Mouse (Mus musculus): ENCODE measurements around the gene Emilin2.
A peak's percentile ranks its signal among the peaks of the same experiment; 100 is the strongest.

Emilin2 gene

DNA sequence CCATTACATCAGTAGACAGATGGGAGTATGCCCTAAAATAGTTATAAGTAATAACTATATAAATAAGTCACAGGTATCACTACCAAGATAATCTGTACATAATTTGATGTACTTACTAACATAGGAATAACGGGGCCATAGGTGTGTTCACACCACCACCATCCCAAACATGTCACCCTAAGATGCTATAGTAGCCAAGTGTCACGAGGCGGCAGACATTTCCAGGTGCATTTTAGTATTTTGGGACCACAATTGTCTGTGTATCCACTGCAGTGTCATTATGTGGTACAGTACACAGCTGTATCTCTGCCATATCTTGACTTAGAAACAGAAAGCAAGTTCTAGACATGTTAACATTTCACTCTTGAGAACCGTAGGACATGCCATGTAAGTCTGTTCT, 78.6 kb downstream of the Emilin2 start:
- no peak for DNase-seq (ENCODE audit: low spot score)

DNA sequence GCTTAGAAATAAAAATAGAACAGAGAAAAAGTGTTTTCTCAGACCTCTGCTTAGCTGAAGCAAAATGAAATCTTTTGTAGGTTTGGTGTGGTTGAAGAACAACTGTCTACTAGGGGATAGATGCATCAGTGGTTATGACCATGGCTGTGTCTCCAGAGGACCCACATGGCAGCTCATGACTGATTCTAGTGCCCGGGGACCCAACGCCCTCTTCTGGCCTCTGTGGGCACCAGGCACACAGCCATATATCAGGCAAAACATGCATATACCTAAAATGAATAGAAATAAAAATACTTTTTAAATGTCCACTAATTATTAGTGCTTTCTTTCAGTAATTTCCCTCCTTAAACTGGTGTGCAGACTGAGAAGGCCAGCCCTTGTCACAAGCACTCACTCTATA, 79.8 kb downstream of the Emilin2 start:
- no peak for DNase-seq (ENCODE audit: low spot score)

DNA sequence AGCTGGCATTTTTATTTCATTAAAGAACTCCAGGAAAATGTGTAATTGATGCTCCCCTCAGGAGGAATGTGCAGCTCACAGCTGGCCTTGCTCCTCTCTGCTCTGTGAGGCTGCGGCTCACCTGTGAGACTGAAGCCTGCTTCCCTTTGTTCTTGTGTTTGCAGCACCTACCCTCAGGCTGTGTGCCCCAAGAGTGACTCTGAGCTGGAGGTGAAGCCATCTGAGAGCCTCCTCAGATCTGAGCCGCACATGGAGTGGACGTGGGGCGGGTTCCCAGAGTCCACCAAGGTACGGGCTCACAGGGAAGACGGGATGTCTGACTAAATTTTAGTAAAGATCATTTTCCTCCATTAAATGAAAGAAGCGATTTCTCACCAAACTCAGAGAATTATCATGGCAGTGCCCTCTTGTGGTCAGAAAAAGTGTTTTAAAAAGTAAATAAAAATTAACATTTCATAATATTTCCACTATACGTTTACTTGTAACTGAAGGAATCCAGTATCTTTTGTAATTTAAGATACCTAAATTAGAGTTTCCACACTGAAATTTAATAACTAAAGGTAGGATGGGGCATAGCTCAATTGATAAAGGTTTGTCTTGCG, 81.6 kb downstream of the Emilin2 start:
- no peak for DNase-seq (ENCODE audit: low spot score)

DNA sequence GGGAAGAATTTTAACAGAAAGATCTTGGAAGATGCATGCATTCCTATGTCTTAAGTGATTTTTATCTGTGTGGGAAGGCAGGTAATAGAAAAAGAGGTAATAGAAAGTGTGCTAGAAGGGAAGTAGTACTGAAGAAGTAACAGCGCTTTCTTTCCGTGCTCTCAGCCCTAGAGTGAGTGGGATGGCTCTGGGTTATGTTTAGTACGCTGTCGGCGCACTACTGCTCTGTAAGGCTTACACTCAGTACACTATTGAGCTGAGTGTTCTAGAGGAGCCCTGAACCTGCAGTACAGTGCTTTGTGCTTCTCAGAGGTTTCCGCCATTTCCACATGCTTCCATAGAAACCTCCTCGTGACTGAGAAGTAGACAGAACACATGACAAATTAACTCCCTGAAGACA, 83.1 kb downstream of the Emilin2 start:
- DNase-seq (ENCODE audit: low spot score): no peak

DNA sequence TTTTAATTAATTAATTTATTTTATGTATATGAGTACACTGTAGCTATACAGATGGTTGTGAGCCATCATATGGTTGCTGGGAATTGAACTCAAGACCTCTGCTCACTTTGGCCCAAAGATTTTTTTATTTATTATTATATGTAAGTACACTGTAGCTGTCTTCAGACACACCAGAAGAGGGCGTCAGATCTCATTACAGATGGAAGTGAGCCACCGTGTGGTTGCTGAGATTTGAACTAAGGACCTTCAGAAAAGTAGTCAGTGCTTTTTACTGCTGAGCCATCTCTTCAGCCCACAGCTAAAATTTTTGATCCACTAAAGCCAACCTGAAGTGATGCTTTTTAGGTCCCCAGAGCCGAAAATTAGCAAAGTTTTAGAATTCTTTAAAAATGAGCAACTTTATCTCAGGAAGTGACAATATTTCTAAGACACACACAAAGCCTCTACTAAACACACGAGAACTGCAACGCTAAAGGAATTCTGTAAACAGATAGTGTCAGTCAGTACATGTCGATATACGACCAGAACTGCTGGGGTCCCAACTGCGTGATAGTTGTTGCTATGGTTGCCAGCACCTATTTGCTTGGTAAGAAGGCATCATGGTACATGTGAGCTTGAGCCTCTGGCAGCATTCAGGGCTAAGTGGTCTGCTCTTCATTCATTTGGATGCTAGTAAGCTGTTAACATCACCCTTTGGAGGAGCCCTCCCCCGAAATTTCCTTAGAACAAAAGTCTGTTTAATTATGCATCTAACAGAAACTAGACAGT, 84.5 kb downstream of the Emilin2 start:
- no peak for DNase-seq (ENCODE audit: low spot score)

DNA sequence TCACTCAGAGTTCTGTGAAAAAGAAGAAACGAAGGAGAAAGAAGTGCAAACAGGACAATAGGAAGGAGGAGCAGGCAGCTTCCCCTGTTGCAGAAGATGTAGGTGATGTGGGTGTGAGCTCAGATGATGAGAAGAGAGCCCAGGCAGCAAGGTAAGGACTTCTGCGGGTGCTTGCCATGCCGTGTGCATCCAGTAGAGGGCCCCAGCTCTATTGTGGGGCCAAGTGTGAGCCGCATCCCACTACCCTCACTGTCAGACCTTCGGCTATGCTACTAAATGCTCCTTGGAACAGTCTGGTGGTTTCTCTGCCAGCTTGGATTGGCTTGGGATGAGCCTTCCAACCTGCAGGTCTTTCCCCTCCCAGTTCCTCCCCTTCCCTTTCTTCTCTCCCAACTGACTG, 86.7 kb downstream of the Emilin2 start:
- DNase-seq (ENCODE audit: low spot score): peak; percentile 64

DNA sequence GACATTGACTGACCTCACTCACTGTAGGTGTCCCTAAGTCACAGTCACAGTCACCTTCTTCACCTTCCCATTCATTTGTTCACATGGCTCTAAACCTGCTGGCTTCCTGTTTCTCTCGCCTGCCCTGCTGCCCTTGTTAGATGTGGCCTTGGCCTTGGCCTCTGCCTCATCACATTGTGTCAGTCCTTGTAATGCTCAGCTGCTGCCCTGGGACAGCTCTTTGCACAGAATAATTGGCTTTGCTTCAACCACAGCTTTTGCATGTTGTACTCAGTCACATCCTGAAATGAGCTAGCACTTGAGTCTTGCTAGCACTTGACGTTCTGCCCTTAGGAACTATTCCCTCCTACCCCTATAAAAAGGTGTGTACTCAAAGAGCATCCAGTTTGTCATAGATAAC, 87.3 kb downstream of the Emilin2 start:
- DNase-seq (ENCODE audit: low spot score): no peak

DNA sequence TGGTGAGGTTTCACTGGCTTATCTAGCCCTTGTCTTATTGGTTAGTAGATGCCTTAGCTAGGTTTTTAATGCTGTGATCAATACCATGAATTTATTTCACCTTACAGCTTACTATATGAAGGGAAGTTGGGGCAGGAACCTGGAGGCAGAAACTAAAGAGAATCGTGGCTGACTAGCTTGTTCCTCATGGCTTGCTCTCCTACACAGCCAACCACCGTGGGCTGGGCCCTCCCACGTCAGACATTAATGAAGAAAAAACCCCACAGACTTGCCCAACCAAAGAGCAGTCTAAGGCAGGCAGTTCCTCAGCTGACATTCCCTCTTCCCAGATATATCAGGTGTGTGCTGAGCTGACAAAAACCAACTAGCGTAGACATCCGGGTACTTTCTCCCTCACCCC, 88.1 kb downstream of the Emilin2 start:
- no peak for DNase-seq (ENCODE audit: low spot score)

DNA sequence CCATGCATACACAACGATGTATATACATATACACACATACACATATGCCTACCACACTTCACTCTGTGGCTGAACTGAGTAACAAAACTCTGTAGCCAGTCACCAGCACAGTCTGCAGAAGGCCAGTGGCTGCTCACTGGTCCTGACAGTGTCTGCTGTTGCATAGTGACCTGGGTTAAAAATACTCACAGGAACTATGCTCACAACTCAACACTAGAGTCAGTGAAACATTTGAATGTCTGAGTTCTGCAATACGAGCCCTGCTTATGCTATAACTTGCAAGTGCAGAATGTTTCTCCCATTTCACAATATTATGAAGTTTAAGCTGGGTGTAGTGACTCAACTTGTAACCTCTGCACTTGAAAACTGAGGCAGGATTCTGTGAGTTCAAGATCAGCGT, 90.4 kb downstream of the Emilin2 start:
- no peak for DNase-seq (ENCODE audit: low spot score)

DNA sequence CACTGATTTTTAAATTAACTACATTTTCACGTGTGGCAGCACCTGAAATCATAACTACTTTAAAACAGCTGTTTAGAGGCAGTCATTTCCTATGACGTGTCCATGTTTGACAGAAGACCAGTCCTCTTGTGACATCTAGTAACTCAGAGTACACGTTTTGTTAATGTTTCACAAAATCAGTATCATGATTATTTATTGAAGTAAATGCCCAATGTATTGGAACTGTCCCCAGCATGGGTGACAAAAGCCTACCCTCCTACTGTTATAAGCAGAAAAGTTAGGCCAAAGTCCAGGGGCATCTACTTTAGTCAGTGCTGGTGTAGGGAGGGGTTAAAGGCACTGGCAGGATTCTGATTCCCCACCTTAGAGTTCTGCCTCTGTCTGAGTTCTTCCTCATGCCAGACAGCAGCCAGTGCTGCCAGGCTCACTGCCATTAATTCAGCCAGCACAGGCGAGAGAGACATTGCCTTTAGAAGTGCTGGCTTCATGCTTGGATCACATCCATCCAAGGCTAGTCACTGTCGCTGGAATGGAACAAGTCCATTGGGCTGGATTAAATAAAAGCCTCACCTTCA, 94.6 kb downstream of the Emilin2 start:
- no peak for DNase-seq (ENCODE audit: low spot score)

DNA sequence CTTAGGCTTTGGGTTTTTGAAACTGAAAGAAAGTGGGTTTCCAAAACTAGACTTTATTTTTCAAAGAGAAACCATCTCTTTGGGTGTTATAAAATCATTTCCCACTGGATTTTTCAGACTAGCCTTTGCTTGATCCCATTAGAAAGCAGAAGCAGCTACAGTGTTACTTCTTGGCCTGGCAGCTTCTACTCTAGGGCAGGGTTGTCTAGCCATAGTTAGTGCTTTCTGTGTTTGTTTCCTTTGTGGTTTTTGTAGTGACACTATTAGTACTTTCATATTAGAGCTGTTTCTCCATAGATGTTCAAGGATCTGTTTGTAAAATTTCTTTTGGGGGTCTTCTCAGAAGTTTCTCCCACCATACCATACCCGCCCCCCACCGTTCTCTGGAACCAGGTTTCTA, 95.5 kb downstream of the Emilin2 start:
- DNase-seq (ENCODE audit: low spot score): no peak

DNA sequence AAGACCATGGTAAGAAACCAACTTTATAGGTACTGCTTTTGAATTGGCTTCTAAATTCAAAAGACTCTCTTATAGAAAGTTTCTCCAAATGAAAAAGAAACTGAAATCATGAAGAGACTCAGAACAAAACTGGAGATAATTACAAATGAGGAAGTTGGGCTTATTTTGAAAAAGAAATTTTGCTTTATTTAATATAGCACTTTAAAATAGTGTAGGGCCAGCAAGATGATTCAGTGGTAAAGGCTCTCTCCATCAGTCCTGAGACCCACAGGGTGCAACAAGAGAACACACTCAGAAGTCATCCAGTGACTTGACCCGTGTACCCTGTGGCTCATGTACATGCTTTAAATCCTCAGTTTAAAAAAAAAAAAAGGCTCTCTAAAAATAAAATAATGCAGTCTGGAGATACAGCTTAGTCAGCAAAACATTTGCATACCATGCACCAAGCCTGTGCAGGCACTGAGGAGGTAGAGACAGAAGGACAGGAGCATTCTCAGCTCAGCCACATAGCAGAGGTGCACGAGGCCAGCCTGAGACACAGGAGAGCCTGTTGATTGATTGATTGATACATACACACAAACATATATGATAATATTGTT, 96.4 kb downstream of the Emilin2 start:
- DNase-seq (ENCODE audit: low spot score): no peak

DNA sequence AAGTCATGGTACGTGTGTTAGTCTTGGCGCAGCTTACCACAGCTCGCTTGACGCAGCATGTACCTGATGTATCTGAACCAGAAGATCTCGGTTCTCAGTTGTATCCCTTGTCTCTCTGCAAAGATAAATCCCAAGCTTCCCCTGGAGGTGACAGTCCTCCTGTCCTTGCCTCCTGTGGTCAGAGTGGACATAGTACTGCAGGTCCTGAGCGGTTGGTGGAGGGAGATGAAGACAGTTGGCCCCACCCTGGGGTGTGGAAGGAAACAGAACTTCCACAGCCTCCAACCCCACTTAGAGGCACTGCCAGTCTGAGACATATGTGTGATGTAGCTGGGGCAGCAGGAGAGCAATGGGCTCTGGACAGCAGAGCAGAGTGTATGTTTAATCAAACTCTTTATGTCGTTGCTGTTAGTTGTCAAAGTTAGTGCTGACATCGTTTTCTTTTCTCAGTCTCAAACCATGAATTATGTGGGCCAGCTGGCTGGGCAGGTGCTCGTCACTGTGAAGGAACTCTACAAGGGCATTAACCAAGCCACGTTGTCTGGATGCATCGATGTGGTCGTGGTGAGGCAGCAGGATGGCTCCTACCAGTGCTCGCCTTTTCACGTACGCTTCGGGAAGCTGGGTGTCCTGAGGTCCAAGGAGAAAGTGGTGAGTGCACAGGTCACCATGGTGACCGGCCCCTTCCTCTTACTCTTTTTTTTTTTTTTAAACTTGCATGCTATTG, 97.1 kb downstream of the Emilin2 start:
- DNase-seq (ENCODE audit: low spot score): no peak

DNA sequence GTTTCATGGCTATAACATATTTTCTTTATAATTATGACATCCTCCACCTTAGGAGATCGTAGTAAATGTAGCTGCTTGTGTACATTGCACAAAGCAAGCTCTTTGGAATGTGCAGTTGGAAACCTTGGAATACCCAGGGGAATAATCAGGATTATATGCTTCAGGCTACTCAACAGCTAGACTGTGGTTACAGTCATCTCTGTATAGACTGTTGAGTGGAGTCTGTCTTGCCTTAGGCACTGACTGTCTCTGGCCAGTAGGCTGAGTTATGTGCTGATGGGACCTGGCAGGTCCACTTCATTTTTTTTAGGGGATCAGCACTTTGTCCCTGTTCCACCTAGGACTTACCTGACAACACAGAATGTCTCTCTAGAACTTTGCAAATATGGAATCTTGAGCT, 98.1 kb downstream of the Emilin2 start:
- DNase-seq (ENCODE audit: low spot score): no peak

DNA sequence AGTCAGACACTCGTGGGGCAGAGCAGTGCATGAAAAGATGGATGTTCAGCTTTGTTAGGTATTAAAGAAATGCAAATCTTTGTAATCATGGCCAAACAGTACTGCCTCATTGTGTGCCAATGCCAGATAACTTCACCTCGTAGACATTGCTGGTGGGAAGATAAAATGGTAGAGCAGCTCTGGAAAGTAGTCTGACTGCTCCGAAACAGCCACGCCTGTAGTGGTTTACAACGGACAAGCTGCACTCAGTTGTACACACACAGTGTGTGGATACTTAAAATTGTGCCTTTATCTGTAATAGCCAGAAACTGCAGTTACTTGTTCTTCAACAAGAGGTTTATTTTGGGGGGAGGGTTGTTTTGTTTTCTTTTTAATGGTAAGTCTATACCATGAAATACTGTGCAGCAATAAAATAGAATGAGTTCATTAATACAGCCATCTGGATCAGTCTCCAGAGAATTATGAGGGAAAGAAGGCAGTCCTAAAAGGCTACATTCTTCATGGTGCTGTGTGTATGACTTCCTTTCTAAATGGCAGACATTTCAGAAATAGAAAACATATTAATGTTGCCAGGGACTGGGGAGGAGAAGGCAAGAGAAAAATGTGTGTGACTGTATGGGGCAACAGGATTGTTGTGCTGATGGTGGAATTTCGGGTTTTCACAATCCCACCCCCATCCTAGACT, 99.7 kb downstream of the Emilin2 start:
- DNase-seq (ENCODE audit: low spot score): no peak

DNA sequence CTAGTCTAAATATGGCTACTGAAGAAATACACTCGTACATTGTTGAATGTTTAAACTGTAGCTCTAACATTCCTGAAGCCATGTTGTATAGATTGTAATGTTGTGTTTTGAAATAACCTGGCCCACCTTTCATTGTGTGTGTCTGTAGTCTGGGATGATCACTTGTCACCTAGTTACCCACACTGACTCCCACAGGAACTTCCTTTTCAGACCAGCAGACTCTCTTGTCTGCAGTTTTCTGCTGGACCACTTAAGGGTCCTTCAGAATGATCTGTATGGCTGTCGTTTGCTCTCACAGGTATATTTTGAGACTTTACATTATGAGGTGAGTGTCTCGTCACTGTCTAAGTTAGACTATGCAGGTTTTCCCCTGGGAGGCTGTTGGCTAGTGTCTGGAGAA, 101.8 kb downstream of the Emilin2 start:
- DNase-seq (ENCODE audit: low spot score): no peak

DNA sequence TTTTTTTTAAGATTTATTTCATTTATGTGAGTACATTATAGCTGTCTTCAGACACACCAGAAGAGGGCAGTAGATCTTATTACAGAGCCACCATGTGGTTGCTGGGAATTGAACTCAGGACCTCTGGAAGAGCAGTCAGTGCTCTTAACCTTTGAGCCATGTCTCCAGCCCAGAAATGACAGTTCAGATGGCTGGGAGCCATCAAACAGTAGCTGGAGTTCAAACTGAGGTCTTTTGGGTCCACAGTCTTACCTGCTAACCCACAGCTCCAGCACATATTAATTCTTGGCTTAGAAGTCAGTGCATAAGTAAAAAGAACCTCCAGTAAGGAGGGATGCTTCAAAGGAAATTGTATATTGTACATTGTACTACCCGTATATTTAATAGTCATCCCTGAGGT, 102.9 kb downstream of the Emilin2 start:
- DNase-seq (ENCODE audit: low spot score): no peak

DNA sequence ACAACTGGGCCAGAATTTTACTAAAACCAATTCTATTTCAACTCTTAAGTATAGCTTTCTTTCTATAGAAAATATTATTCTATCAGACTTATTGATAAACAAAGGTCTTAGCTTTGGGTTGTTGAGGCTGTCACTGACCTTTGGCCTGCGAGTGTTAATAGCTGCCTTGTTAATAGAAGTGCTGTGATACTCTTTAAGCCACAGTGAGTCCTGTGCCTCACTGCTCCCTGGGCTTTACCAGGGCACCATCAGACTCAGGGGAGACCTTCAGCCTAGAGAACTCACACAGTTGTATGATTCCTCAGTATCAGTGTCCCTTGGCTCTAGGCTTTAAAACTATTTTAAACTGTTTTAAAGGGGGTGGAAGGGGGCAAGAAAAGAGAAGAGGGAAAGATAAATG, 103.4 kb downstream of the Emilin2 start:
- DNase-seq (ENCODE audit: low spot score): no peak

DNA sequence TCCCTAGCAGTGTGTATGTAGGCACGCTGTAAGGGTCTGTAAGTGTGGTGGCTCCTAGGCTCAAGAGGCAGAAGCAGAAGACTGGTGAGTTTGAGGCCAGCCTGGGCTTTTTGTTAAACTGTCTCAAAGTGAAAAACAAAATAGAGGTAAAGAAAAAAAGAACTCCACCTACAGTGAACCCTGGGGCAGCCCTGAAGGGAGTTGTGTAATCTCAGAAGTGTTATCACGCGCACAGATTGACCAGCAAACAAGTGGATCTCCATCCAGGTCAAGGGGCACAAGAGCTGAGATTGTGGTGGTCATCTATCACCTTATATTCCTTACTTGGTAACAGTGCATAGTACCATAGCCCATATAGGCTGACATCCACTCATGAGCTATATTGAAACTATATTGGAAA, 104.5 kb downstream of the Emilin2 start:
- no peak for DNase-seq (ENCODE audit: low spot score)

DNA sequence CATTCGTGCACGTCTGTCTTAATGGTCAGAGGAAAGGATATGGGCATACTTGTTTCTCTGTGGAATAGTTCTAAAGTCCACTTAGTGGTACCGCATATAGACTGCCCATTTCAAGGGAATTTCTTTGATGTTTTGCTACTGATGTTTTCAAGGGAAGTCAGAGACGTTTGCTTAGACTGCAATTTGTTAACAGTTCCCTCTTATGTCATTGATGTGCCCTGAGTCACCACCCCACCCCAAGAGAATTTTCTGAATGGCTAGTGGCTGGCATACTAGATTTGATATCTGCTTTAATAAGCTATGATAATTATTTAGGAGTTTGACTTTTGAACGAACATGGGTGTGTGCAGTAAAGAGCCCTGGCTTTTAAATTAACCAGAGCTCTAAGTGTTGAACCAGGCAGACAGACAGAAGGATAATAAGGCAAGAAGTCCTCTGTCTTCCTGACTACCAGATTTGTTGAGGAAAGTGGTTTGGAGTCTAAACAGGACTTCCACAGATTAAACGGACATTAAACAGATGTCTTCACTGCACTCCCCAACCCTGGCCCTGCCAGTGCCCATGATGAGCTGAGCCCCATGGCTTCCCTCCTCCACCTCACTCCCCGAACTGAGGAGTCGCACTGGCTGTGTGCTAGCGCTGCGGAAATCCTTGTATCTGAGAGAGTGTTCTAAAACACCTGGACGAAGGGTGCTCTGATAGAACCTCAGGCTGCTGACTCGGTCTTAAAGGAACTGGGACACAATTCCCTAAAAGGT, 105.5 kb downstream of the Emilin2 start:
- DNase-seq (ENCODE audit: low spot score): no peak

DNA sequence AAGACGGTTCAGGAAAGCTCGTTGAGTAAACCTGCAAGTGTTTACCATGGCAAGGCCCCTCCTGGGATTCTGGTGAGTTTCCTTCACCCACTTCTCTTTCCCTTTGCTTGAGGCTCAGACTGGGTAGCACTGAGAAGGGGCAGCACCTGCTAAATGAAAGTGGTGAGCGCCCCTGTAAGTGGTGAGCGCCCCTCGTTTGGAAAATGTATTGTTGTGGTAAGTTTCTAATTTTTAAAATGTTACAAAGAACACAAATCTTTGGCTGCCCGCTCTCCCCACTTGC, 107.0 kb downstream of the Emilin2 start:
- no peak for DNase-seq (ENCODE audit: low spot score)

Measured in embryo, embryonic 10 days (tissue).